Mouse (Mus musculus) myocyte (in vitro differentiated cells): ENCODE data around the gene Tiam2.

Experiments used
- MAX ChIP-seq: IDR thresholded peaks from one replicate; pipeline ENCODE4 v1.6.1; 2011; ENCODE audit warnings: low read depth, mild to moderate bottlenecking, control low read depth
- MYOD1 ChIP-seq, 3 experiments: IDR thresholded peaks; one replicate each; pipeline ENCODE4 v1.6.1; 2011; ENCODE audit warnings: control low read depth in 2 of 3, low read depth in 2 of 3, mild to moderate bottlenecking in 2 of 3, moderate library complexity in 1 of 3; ENCODE audit not compliant: insufficient read length in 2 of 3, control insufficient read depth in 1 of 3
- POLR2A ChIP-seq: IDR thresholded peaks from one replicate; pipeline ENCODE4 v1.6.1; 2011; ENCODE audit warnings: low read depth, mild to moderate bottlenecking, control low read depth, moderate library complexity; ENCODE audit not compliant: insufficient read length
- POLR2AphosphoS2 ChIP-seq: IDR thresholded peaks from one replicate; pipeline ENCODE4 v1.6.1; 2011; ENCODE audit warnings: low read depth, control low read depth; ENCODE audit not compliant: insufficient read length
- TCF12 ChIP-seq: IDR thresholded peaks from one replicate; pipeline ENCODE4 v1.6.1; 2011; ENCODE audit warnings: mild to moderate bottlenecking, control low read depth; ENCODE audit not compliant: poor library complexity, insufficient read depth, severe bottlenecking
- TCF3 ChIP-seq: IDR thresholded peaks from one replicate; pipeline ENCODE4 v1.6.1; 2011; ENCODE audit warnings: low read depth, control low read depth; ENCODE audit not compliant: insufficient read length
- USF1 ChIP-seq: IDR thresholded peaks from one replicate; pipeline ENCODE4 v1.6.1; 2011; ENCODE audit warnings: low read depth, mild to moderate bottlenecking, control low read depth, moderate library complexity

DNA sequence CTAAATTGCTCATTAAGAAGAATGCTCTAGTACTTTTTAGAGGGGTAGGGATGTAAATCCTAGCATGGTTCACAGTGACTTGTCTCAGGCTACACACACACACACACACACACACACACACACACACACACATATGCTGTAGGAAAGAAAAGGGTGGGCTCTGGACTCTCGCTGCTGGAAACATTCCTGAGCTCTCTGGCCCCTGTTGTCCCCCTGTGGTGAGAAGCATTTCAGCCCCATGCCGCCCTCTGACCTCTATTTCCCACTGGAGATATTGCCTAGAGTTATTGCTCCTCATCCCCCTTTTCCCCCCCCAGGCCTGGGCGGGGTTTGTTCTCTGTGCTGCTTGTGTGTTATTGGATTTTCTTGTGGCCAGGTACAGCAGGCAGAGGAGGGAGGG is 28.5 kb downstream of the Tiam2 start:
- TF ChIP-seq POLR2AphosphoS2 (no peak), POLR2A (no peak), USF1 (no peak), TCF3 (no peak), MAX (no peak), MYOD1 (IDR thresholded peaks at IDR 0.05; ENCODE audit: control insufficient read depth in 1 of 3, insufficient read length in 2 of 3, low read depth in 2 of 3) (no peak), TCF12 (no peak)
